Mouse (Mus musculus) brain, adult 2 months (tissue): Measurements from ENCODE around the gene Rpl11.
"Not testable (repeated sequence)": the region's sequence is repeated elsewhere in the genome, so short reads cannot be mapped to it uniquely, and the experiment has no call there.

ENCODE experiments used
- DNase-seq: peaks from one replicate; pipeline ENCODE4 v3.0.0; 2011; ENCODE audit warnings: low read depth, low spot score

Rpl11 gene

DNA sequence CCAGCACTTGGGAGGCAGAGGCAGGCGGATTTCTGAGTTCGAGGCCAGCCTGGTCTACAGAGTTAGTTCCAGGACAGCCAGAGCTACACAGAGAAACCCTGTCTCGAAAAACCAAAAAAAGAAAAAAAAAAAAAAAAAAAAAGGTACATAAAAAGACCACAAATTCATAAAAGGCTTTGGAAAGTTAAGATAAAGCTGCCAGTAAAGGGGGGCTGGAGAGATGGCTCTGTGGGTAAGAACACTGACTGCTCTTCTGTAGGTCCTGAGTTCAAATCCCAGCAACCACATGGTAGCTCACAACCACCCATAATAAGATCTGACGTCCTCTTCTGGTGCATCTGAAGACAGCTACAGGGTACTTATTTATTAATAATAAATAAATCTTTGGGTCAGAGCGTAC lies 73.0 kb downstream of the Rpl11 start:
- not testable (repeated sequence) for DNase-seq
